Mouse (Mus musculus) NIH3T3 (cell line): ENCODE measurements around the gene Rap1gds1.
A peak's percentile ranks its signal among the peaks of the same experiment; 100 is the strongest.

Experiments
- DNase-seq: peaks from one replicate; pipeline ENCODE4 v3.0.0-alpha.2; 2012; ENCODE audit warnings: low read depth

Gene Rap1gds1

DNA sequence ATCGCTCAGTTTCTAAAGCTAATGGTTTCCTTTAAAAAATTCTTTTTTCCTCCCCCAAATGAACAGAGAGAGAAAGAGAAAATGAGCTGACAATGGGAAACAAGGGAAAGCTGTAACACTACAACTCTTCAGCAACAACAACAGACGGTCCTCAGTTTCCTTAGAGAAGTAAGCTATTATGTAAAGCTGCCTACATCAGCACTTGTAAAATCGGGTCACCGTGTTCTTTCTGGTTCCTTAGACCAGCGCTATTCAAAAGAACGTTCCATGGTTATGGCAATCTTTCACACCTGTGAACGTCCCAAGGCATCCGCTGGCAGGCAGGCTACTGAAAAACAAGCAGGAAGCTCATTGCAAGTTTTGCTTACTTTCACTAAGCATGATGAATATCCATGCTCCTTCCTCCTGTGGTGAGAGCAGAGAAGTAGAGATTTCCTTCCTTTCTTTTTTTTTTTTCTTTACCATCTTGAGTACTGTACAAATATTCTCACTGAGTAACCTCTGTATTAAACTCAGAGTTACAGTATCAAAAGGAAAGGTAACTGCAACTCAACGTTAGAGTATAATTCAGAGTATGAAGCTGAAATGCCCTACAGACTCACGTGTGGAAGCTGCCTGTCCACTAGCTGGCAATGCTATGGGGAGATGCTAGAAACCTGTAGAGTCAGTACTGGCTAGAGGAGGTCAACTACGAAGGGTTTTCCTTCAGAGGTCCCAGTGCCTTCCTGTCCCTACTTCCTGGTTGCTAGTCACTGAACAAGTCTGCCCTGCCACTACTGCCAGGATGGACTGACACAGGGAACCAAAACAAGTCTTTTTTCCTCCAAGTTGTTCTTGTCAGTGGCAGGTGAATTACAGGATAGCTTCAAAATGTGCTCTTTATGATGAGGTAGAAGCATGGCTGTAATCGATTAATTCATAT lies 26.0 kb downstream of the Rap1gds1 start:
- no peak for DNase-seq

DNA sequence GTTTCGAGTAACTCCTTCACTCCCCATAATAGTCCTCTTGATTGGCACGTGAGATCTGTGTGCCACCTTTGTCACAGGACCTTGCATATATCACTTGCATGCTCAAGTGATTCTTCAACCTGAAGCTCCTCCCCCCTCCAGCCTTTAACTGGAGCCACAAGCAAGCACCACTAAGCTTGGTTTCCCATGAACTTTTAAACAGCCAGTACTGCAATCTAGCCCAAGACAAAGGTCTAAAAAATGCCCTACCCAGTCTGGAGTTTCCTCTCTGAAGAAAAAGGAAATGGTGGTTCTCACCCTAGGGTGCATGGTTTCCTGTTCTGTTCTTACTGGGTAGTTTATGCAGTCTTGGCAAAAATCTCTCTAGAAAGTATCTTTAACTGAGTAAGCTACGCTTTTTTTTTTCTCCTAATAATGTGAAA lies 32.6 kb downstream of the Rap1gds1 start:
- no peak for DNase-seq

DNA sequence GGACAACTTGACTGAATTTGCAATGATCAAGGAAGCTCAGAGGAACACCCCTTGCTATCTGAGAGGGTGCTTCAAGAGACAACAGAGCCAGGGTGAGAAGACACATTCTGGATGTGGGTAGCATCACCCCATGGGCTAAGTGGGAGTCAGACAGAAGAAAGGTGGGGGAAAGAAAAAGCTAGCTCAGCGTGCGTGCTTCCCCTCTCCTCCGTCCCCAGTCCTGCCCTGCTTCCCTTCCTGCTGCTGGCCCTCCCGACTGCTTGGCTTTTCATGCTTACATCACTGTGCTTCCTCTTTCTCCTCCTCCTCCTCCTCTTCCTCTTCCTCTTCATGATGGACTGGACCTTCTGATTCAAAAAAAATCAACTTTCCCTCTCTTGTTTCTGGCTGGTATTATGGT lies 33.1 kb downstream of the Rap1gds1 start:
- no peak for DNase-seq

DNA sequence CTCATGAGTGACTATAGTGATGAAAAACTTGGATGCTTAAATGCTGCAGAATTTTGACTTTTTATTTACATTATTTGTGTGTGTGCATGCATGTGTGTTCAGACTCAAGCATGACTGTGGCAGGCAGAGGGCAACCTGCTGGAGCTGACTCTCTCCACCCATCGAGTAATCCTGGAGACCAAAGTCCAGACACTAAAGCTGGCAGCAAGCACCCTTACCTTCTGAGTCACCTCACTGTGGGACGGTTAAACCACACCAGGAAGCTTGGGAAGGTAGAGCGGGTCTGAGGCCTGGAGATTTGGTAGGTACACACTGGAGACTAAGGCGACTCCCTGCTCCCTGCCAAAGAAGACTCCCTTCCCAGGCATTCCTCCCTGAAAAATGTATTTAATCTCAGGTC lies 38.0 kb downstream of the Rap1gds1 start:
- no peak for DNase-seq

DNA sequence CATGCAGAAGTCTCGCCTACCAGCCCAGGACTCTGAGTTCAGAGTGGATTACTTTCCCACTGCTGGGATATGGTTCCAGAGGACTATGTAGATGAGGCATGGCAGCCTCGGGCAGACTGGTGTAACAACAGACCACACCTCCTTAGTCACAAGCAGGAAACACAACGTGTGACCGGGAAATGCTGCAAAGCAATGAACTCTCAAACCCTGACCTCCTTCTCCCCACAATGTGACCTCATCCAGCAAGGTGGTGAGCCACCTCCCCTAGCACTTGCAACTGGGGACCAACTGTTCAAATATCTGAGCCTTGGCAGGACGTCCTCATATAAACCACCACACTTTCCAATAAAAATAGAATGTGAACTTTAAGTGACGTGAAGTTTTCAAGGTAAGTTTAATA lies 41.8 kb downstream of the Rap1gds1 start:
- no peak for DNase-seq

DNA sequence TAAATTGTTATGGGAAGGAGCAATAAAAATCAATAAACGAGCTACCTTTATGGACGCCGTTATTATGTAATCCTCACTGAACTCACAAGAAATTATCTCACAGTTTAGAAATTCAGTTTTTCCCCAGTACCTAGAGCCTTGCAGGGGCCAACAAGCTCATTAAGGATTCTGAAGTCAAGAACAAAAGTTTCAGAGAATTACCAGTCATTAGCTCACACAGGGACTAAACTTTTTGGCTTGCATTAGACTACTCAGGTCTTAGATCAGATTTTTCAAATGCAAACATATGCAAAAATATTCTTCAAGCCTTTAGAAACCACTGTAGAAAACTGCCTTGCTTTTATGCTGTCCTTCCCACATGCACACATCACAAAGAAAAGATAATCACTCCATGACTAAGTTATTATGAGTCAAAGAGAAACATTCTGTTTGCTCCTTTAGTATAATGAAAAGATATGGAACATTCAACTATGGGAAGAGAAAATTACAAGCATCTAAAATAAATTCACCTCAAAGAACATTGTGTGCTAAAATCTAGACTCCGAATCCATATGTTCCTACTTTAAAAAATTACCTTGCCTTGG lies 44.3 kb downstream of the Rap1gds1 start:
- no peak for DNase-seq

DNA sequence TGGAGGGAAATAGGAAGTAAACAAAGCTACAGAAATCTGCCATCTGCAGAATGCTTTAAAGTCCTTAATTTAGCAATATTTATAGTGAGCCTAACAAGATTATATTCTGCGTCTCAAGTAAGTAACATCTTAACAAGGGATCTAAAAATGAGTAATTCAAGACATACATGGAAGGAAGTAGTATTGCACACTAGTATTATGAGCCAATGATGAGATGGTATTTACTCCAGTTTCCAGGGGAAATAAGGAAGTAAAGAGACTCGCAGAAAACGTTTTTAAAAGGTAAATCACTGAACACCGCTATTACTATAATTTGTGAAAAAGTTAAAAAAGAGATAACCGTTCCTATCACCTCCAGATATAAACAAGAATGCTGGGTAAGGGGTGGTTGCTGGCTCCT lies 49.9 kb downstream of the Rap1gds1 start:
- no peak for DNase-seq

DNA sequence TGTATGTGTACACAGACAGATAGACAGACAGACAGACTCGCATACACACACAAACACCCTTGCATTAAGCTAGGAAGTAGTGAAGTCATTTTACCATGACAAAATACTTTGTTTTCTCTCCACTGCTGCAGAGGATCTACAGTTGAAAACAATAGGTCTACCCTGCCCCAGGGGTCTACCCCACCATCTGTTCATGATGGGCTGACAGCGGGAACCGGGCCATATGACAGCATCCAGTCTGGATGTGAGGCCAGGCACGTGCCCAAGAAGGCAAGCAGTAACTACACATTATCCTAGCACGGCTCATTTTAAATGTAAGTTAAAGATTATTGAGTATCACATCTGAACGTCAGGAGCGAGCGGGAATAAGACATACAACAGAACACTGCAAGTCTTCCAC lies 51.4 kb downstream of the Rap1gds1 start:
- no peak for DNase-seq

DNA sequence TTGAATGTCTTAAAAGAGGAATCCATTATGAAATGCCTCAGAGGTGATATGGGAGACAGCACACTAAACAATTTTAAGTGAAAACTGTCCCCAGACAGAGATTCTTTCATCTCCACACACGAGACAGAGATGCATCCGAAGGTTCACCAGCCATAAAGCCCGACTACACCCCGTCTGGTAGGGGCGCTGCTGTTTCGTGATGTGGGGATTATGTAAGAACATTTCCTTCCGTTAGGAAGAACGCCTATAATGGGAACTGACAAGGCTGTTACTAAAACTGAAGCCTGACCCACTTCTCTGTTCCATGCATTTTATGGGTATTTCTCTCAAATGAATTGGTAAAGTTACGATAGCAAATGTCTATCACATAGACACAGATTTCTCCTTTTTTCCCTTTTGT lies 62.6 kb downstream of the Rap1gds1 start:
- no peak for DNase-seq

DNA sequence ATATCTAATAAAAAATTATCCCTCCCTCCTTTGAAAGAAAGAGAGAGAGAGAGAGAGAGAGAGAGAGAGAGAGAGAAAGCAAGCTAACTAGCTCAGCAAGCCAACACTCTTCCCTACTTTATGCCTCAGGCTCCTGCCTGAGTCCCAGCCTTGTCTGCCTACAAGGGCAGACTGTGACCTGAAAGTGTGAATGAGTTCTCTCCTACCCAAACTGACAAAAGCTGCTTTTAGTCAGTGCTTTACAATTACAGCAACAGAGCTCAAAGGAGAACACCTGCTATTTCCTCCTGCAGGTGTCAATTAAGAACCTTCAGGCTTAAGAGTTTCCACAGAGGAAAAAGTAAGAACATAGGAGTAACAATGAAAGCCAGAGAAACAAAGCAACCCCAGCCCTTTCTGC lies 69.3 kb downstream of the Rap1gds1 start:
- no peak for DNase-seq

DNA sequence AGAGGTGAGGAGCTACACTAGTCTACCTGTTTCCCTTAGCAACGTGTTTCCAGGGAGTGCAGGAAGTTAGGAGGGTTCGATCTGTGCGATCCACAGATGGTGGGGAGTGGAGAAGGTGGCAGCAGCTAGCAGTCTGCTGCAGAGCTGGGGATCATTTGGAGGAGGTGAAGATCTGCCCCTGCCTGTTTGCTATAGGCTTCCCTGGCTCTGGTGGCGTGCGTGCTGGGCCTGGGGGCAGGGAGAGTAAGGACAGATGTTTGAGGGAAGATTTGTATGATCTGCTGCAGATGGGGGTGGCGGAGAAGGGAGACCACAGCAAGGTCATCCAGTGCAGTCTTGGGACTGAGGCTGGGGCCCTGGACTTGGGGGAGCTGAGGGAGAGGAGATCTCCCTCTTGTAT lies 72.2 kb downstream of the Rap1gds1 start:
- no peak for DNase-seq

DNA sequence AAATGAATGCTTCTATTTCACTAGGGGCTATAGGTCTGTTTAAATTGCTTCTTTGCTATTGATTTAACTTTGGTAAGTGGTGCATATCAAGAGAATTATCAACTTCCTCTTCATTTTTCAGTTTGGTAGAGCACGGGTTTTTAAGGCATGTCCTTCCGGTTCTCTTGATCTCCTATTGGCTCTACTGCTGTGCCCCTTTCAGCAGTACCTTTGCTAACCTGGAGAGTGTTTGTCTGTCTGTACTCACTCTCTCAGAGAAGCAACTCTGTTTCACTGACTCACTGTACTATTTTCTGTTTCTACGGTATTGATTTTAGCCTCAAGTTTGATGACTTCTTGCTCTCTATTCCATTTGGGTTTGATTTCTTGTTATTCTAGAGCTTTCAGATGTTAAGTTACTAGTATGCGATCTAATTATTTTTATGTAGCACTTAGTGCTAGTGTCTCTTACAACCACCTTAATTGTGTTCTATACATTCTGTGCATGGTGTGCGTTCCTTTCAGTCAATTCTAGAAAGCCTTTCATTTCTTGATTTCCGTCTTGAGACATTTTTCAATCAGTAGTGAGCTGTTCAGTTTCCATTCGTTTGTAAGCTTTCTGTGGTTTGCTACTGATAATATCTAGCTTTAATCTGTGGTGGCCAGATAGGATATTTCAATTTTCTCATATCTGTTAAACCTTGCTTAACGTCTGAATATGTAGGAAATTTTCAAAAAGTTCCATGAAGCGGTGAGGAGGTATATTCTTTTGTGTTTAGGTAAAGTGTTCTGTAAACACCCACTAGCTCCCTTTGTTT lies 74.7 kb downstream of the Rap1gds1 start:
- DNase-seq, result no peak

DNA sequence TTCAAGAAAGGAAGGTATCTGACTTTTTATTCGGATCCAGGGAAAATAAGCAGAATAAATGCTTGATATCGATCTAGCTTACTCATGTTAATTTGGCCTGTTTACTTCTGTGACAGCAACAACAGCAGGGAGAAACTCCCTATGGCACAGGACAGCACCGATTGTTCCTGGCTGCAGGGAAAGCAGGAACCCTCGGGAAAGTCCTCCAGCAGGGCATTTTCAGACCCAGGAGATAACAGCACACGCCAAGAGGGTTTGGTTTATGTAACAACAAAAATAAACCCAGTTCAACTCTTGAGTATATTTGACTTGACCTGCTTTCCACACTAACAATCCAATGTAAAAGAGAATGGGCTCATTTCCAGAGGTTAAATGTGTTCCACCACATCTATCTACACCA lies 81.5 kb downstream of the Rap1gds1 start:
- no peak for DNase-seq

DNA sequence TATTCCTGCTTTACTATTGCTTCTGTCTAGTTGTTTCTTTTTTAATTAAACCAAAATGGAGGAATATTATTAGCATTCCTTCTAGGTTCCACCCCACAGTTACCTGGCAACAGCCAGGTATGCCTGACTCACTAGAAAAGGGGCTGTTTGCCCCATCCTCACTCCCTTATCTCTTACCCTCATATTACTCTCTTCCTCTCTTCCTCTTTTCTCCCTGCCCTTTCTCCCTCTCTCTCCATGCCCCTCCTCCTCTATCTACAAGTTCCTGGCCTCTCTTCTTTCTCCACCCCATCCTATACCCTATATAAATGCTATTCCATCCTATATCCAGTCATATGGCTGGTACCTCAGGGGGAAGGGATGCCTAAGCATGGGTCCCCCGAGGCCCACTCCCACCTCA lies 83.6 kb downstream of the Rap1gds1 start:
- DNase-seq, result no peak

DNA sequence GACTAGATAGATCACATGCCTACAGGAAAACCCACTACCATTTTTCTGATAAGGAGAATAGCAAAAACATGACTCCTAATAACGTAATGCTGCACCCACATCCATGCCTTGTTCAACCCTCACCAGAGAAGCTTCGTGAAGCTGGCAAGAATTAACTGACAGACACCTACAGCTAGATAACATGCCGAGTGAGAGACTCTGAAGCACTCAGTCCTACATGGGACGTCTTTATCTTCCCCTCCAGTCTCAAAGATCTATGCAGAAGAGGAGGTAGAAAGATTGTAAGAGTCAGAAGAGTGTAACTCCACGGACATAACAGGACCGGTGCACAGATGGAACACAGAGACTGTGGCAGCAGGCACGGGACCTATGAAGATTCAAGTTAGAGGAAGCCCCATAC lies 85.9 kb downstream of the Rap1gds1 start:
- DNase-seq, result no peak

DNA sequence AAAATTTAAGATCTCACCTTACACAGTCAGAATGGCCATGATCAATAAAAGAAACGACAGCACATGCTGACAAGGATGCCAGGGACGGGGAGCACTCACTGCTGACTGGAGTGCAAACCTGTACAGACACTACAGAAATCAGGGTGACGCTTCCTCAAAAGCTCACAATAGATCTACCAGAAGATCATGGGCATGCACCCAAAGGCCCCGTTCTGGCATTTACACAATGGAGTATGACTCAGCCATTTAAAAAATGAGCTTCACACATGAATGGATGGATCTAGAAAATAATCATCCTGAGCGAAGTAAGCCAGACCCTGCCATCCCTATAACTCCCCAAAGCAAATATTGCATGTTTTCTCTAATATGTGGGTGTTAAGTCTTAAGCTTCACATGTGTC lies 87.0 kb downstream of the Rap1gds1 start:
- DNase-seq, result peak; percentile 29

DNA sequence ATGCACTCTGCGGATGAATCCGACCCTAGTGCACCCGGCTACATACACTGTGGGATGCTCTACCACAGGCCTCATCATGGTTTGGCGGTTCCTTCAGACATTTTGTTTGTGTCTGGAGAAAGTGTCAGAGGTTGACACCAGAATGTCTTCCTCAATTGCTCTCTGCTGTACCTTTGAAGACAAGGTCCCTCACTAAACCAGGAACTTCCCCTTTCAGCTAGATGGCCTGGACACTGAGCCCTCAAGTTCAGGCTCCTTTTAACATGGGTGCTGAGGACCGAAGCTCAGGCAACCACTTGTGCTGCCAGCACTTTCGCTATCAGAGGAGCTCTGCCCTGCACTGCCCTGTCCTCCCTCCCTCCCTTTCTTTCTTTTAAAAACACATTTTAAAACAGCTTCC lies 92.8 kb downstream of the Rap1gds1 start:
- no peak for DNase-seq

DNA sequence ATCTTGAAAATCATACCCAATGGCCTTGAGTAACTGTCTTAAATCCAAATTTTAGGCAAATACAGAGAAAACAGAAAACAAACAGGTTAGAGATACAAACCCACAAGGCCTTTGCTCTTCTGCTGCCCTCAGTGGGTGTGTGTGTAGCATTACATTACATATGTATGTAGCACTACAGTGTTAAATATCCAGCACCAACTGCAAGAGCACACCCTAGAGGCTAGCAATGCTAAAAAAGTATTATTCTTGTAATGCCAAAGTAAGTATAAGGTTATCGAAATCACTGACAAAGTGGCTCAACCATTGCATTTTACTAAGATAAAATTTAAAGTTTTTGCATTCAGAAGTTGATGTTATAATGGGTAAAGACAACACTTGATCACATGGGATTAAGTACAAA lies 97.6 kb downstream of the Rap1gds1 start:
- DNase-seq, result peak; percentile 14

DNA sequence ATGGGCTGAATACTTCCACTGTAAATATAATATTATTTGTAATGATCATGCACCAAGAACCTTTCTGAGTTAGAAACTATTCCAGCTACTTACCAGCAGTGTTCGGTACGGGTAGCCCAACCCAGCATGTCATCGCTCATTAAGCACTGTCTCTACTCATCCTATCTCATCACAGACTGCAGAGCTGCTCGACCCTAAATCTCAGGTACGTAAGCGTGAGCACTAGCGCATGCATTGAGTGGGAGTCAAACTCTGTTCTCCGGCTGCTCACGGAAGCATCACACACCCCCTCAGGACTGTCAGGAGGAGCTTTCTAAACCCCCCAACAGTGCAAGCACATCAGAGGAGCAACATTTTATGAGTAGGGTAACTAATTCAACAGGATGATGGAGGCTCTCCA lies 107.4 kb downstream of the Rap1gds1 start:
- no peak for DNase-seq

DNA sequence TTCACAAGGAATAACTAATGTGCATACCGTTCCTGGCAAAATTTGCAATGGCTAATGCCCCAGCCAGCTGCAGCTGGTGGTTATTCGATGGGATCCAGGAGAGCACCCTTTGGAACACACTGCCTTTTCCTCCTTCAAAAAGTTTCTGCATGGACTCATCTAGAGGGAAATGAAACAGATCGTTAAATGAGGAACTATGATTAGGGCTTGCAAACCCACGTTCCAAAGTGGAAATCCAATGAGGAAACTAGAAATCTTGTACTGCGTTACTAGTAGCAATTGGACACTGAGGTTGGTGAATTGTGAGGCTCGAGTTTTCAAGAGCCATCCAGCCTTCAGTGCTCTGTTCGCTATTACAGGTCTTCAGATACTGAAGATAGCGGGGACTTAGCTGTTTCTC lies 116.5 kb downstream of the Rap1gds1 start:
- DNase-seq, result no peak

DNA sequence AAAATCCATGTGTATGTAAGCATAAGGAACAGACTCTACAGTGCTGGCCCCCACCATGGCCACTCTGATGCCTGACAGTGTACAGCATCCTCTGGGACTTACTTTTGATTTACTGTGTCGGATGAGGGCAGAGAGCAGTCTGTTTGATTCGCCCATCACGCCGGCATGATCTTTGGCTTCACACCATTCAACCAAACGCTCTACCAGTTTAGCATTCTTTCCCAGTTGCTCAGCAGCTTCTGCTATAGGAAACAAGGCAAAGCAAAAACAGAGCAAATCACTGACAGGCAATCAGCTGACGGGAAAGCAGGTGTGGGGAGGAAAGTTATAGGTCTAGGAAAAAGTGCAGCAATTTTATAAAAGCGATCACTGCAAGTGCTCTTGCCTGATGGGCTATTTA lies 119.8 kb downstream of the Rap1gds1 start:
- no peak for DNase-seq

DNA sequence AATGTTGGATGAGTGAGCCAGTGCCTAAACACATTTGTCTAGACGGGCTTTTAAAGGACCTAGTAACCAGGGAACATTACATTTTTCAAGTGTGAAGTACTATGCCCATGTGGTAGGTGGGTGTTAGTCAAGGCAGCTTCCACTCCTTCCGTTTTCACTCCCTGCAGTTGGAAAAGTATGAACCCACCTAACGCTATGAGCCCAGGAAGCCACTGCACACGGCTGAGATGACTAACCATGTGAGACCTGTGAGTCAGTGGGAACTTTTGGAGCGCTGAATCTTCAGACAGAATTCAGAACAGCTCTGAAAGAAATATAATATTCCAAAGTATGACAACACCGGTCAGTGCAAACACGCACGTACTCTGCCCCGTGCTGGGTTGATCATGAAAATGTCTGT lies 125.9 kb downstream of the Rap1gds1 start:
- DNase-seq, result peak; percentile 8

DNA sequence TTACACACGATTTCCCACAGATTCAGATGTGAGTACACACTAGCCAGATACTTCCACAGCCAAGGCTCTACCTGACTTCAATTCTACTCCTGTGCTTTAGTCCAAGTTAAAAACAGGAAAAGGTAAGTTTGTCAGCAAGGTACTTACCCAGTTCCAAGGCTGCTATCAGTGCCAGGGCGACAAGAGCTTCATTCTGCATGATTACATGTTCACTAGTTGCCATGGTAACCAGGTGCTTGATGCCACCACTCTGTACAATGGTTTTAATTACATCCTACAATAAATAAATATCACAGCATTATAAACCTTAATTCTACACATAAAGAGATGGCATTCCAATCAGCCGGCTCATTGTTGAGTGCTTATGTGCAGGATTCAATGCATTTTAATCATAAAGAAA lies 129.5 kb downstream of the Rap1gds1 start:
- DNase-seq, result no peak
